Mouse (Mus musculus): Measurements from ENCODE around the gene Dnah11. TPM values are rescaled to one million over a fixed set of nuclear protein-coding genes. Genes with fewer than 3 reads are reported as not detected.

The Dnah11 gene
- polyA plus RNA-seq (2012; ENCODE audit: low replicate concordance), result not detected in 2 replicates

DNA sequence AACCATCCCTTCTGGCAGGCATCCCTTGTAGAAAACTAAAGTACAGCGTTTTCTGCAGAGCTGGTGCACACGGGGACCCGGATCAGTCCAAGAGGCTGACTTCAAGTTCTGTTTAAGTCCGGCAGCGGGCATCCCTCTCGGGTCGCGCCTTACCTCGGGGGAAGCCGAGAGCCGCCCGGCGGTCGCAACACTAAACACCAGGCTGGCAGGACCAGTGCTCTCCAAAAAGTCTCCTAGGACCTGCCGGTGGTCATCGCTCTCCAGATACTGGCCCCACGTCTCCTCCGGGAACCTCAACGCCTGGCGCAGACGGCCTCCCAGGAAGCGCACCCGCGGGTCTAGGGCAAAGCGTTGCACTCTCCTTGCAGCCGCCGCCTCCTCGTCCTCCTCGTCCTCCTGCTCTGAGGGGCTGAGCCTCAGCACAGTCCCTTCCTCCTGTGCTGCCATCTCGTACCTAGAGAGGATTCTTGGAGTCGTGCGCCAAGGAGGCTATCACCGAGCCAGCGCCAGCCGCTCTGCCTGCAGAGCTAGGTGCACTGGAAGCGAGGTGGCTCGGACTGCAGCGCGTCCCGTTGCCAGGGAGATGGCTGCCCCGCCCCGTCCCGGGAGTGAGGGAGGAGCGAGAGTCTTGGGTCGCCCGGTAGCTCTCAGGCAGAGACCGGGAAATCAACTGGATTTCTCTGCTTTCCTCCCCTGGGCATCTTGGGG, at the start of gene Dnah11:
Gene Dnah11, minus strand, starts transcription at position 658 of the 708 bp plus-strand sequence.

Other genes starting within 250 kb of the Dnah11 start
- 85.7 and 127 TPM in 2 replicates for gene Sp4, start 102.4 kb upstream of the Dnah11 start, polyA plus RNA-seq (2012; ENCODE audit: low replicate concordance)